Mouse (Mus musculus) CD8-positive naive resting alpha-beta T cell, adult 2 months (primary cell): ENCODE results near the gene Tmem156.
"Not testable (repeated sequence)": the region's sequence is repeated elsewhere in the genome, so short reads cannot be mapped to it uniquely, and the experiment has no call there.

Source experiments
- DNase-seq, 2 experiments: peaks; one replicate each; pipeline ENCODE4 v3.0.0; 2022; ENCODE audit warnings: low read depth in 2 of 2, low spot score in 2 of 2

Gene Tmem156

GRCm38 (mm10) chr5:65091921-65092320, at the start of gene Tmem156:
TSS of gene Tmem156 (minus strand) at chr5:65092132.
- DNase-seq = no peak

- DNase-seq = no peak
Observed at GRCm38 (mm10) chr5:65141242-65141641, 49.3 kb upstream of the Tmem156 start.

DNA sequence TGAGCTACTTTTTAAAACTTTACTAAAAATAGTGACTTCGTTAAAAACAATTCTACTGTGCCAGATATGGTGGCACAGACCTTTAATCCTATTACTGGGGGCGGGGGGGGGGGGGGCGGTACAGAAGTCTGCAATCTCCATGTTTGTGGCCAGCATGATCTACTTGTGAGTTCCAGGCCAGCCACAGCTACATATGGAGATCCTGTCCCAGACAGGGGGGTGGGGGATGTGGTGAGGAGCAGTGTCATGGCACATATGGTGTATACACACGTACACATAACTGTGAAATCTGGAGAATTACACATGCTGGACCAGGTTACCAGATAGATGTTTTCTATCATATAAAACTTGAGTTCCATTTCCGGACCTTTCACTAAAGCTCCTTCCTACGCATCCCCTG, 45.1 kb upstream of the Tmem156 start:
- DNase-seq = no peak

GRCm38 (mm10) chr5:65136159-65136558, 44.2 kb upstream of the Tmem156 start:
- DNase-seq = no peak

GRCm38 (mm10) chr5:65131211-65131879, 39.4 kb upstream of the Tmem156 start:
- no peak for DNase-seq

- DNase-seq = no peak
Observed at GRCm38 (mm10) chr5:65130528-65131210, 38.7 kb upstream of the Tmem156 start.

DNA sequence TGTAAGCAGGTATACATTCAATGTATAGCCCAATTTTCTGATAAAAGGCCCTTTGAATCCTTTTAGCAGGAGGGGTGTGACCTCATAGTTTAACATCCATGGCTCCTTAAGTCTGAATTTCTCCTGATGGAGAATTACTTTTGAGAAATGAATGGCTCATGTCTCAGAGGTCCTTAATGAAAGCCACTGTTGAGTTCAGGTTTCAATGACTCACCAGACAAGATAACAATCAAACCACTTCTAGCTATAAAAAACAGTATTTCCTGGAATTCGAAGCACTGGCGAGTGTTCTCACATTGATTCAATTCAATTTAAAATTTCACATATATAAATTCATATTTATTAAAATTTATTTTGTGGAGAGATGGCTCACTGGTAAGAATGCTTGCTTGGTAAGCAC, 36.5 kb upstream of the Tmem156 start:
- no peak for DNase-seq

DNA sequence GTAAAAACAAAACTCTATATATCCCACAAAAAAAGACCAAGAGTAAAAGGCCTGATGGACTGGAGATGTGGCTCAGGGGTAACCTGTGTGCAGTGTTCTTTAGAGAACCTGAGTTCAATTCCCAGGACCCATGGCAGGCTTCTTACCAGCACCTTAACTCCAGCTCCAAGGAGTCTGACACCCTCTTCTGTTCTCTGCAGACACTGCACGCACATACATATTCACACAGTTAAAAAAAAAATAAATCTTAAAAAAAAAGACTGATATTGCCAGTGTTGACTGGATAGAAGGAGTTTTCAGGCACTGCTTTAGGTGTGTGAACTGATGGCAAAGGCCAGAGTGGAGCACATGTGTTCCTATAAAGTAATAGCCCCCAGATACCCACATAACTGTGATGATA, 34.2 kb upstream of the Tmem156 start:
- no peak for DNase-seq

DNA sequence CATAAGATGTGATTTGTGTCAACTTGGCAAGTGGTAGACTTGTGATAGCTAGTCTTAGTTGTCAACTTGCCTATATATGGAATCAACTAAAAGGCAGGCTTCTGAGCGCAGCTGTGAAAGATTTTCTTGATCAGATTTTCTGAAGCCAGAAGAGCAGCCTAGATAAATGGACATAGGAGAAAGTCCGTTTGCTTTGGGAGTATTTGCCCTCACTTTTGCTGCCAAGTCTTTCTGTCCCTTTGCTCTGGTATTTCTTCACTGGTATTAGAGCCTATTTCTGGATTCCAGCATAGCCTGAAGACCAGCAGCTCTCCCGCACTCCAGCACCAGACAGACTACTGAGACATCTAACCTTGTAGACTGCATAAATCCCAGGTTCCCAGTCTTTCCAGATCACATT, 30.7 kb upstream of the Tmem156 start:
- no peak for DNase-seq

DNA sequence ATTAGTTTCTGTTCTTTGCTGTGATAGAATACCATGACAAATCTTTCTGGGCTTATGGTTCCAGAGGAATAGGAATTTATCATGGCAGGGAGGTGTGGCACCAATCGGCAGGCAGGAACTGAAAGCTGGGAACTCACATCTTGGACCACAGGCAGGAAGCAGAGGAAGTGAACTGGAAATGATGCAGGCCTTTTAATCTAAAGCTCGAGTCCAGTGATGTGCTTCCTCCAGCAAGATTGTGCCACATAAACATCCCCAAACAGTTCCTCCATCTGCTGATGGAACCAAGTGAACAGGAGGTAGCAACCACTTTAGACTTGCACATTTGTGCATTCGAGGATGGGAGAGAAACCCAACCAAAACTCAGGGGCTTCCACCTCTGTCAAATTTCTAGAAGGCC, 28.0 kb upstream of the Tmem156 start:
- DNase-seq = no peak

DNA sequence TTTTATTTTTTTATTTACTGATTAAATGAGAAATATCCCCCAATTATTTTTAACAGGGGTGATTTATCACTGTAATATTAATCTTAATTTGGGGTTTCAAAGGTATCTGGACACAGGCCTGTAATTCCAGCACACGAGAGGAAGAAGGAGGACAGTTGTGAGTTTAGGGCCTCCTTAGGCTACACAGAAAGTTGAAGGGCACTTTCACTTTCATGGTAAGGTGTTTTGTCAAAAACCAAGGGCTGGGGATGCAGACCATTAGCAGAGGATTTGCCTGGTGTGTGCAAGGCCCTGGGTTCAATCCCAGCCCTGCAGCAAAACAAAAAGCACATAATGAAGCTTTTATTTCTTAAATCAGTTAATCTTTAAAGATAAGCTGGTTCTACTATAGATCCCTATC, 27.6 kb upstream of the Tmem156 start:
- DNase-seq = no peak

DNA sequence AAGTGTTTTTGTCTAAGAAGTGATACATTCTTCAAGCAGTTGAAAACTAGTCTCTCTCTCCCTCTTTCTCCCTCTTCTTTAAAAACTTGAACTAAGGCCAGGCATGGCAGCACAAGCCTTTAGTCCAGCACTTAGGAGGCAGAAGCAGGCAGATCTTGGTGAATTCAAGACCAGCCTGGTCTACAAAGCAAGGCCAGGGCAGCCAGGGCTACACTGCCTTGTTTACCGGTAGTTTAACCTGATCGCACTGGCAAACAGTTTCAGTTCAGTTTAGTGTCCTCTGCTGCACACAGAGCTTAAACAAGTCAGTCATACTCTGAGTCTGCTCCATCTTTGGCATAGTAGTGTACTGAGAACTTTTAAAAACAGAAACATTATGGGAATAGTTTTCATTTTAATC, 24.9 kb upstream of the Tmem156 start:
- DNase-seq = no peak

GRCm38 (mm10) chr5:65113323-65113722, 21.4 kb upstream of the Tmem156 start:
- DNase-seq = no peak

DNA sequence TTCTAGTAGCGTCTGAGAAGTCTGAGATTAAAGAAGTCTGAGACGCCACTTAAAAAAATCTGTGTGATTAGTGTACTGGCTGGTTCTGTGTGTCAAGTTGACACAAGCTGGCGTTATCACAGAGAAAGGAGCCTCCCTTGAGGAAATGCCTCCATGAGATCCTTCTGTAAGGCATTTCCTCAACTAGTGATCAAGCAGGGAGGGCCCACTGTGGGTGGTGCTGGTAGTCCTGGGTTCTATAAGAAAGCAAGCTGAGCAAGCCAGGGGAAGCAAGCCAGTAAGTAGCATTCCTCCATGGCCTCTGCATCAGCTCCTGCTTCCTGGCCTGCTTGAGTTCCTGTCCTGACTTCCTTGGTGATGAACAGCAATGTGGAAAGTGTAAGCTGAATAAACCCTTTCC, 20.3 kb upstream of the Tmem156 start:
- DNase-seq = not testable (repeated sequence)

DNA sequence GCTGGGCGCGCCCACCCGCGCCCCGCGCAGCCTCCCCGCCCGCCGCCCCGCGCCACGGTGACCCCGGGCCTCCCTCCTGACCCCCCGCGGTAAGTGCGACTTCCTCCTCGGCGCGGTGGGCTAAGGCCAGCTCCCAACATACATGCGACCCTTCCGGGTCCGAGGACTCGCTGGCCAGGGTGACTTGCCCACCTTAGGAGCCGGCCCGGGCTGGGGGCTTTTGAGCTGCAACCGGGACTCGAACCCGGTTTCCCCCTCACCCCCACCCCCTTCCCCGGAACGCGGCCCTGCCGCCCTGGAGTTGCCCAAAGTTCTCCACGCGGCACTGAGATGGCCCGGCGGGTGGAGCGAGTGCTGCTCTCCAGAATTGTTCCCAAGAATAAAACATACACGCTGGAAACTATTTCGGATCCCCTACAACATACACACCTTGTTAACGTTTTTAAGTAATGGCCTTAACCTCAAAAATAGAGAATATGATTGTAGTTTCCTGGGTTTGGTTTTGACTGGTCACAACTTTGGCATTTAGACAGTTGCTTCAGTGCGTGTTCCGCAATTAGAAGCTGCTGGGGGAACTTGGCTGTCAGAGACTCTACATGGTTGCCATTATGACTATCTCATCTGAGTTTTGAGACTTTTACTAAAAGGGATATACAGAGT, 16.0 kb upstream of the Tmem156 start:
- DNase-seq = peak in 1 of 2 experiments; percentile 5

- peak; percentile 48 to 61 for DNase-seq
Observed at GRCm38 (mm10) chr5:65106876-65107772, 15.2 kb upstream of the Tmem156 start, which contains the start of gene Klhl5. TSS of gene Klhl5 (plus strand) at chr5:65107539.

- no peak for DNase-seq
Observed at GRCm38 (mm10) chr5:65102641-65103042, 10.7 kb upstream of the Tmem156 start.

GRCm38 (mm10) chr5:65102026-65102640, 10.2 kb upstream of the Tmem156 start:
- no peak for DNase-seq

- no peak for DNase-seq
Observed at GRCm38 (mm10) chr5:65101621-65102020, 9.7 kb upstream of the Tmem156 start.

GRCm38 (mm10) chr5:65101209-65101608, 9.3 kb upstream of the Tmem156 start:
- DNase-seq = no peak

DNA sequence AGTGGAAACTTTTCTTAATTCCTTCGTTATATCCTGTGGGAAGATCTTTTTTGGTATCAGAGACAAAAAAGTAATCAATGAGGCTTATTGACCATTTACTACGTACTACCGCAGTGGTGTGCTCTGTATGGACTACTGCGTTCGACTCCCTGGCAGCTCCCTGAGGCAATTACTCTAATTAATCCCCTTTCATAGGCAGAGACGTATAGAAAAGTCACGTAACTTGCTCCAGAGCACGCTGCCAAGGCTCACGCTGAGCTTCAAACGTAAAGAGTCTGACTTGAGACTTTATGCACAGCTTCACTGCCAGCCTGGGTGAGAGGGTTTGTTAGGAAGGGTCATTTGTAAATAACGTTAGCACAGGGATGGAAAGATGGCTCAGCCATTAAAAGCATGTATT, 8.1 kb upstream of the Tmem156 start:
- no peak for DNase-seq
